Mouse (Mus musculus): ENCODE results near the gene Acap3. TPM values are rescaled to one million over a fixed set of nuclear protein-coding genes. Genes with fewer than 3 reads are reported as not detected.
A peak's percentile ranks its signal among the peaks of the same experiment; 100 is the strongest.

The Acap3 gene
- total and polyA plus RNA-seq, 2 experiments from 2014 or later, result 84.2 to 116 TPM

DNA sequence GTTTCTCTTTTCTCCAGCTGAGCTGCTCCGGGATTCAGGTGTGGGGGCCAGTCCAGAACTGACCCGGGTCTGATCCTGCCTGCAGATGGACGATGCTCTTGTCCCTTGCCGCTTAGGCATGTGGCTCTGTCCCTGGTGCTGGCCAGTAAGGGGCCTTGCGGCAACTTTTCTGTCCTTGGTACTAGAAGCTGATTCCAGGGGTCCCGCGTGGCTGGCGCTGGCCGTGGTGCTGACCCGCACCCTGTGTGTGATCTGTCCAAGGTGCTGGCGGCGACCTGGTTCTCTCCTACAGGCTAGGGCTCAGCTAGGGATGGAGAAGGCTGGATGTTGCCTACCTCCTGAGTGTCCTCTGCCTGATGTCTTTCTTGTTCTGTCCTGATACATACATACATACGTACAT is 32.3 kb upstream of the Acap3 start:
- no peak for DNase-seq

DNA sequence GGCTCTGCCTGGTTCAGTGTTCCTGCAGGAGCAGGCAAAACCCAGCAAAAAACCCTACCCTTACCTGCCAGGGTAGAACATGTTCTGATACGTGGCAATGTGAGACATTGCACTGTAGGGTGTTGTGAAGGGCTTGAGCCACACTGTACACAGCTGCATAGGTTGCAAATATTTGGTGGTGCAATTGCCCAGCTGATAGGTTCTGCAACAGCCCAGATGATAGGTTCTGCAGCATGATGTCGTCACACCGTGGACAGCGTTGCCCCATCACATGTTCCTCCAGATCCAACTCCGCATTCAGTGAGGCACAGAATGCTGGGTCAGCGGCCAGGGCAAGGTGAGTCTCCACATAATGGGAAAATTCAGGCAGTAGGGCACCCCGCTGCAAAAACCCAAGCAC is 29.8 kb upstream of the Acap3 start:
- DNase-seq (no peak), ATAC-seq (no peak)
- H3K4me1 ChIP-seq (ENCODE audit: insufficient read depth), result no peaks in the 10 kb centered on the region
- no peak overlapping the region for H3K4me2 ChIP-seq (ENCODE audit: low read depth)
- no peak overlapping the region for H3K4me3 ChIP-seq (ENCODE audit: low read depth, low read length)
- TF ChIP-seq CTCF (IDR thresholded peaks at IDR 0.05; ENCODE audit: low read depth), result no peak
- no peak overlapping the region for H3K9ac ChIP-seq
- WGBS, result 90% methylated on average over 7 of the region's 7 CpGs
- H3K27me3 ChIP-seq (ENCODE audit: insufficient read depth, low read length), result no peaks in the 10 kb centered on the region
- no peaks in the 10 kb centered on the region for H3K9me3 ChIP-seq (ENCODE audit: low read length)
- no peak overlapping the region for H3K27ac ChIP-seq (ENCODE audit: low read depth, low read length)
- peaks cover 76% of the 10 kb centered on the region for H3K36me3 ChIP-seq (ENCODE audit: insufficient read depth)

More for the DNA sequence above, 32.3 kb upstream of the Acap3 start:
- no peak overlapping the region for H3K9ac ChIP-seq
- H3K4me2 ChIP-seq (ENCODE audit: low read depth), result no peak overlapping the region
- no peaks in the 10 kb centered on the region for H3K9me3 ChIP-seq (ENCODE audit: low read length)
- no peak for TF ChIP-seq CTCF (IDR thresholded peaks at IDR 0.05; ENCODE audit: low read depth)
- H3K4me3 ChIP-seq (ENCODE audit: low read depth, low read length), result no peak overlapping the region
- no peaks in the 10 kb centered on the region for H3K4me1 ChIP-seq (ENCODE audit: insufficient read depth)
- no peaks in the 10 kb centered on the region for H3K27me3 ChIP-seq (ENCODE audit: insufficient read depth, low read length)
- no peak overlapping the region for H3K27ac ChIP-seq (ENCODE audit: low read depth, low read length)
- no peak for ATAC-seq
- 33% methylated on average over 13 of the region's 13 CpGs for WGBS
- H3K36me3 ChIP-seq (ENCODE audit: insufficient read depth), result peaks cover 82% of the 10 kb centered on the region

DNA sequence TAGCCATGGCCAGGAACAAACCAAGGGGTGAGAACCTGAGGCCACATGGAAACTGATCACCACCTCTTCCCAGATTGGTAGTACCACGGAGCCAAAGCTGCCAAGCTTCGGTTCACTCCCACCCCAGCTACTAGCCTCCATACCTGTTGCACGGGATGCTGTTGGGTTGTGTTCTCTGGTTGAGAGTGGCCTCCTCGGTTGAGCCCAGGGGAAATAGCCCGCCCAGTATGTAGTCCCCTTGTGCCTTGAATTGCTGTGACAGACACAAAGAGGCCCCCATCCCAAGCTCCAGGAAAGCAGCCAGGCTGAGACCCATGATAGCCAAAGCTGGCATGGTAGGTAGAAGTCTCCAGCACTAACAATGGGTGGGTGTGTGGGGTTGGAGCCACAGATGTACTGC is 28.6 kb upstream of the Acap3 start, which contains the start of gene Tas1r3:
TSS of gene Tas1r3 (minus strand) at position 362 of the 400 bp plus-strand sequence.
- Histone ChIP-seq H3K9ac (no peak within 1 kb of the TSS), H3K4me3 (ENCODE audit: low read depth, low read length) (no peak within 1 kb of the TSS), H3K36me3 (ENCODE audit: insufficient read depth) (peaks cover 64% of the 10 kb centered on the region), H3K4me1 (ENCODE audit: insufficient read depth) (no peaks in the 10 kb centered on the region), H3K4me2 (ENCODE audit: low read depth) (no peak within 1 kb of the TSS), H3K27ac (ENCODE audit: low read depth, low read length) (no peak within 1 kb of the TSS), H3K9me3 (ENCODE audit: low read length) (no peaks in the 10 kb centered on the region), H3K27me3 (ENCODE audit: insufficient read depth, low read length) (no peaks in the 10 kb centered on the region)
- no peak for TF ChIP-seq CTCF (IDR thresholded peaks at IDR 0.05; ENCODE audit: low read depth)
- no peak for DNase-seq
- ATAC-seq, result no peak
- WGBS, result 80% methylated on average over 5 of the region's 5 CpGs

DNA sequence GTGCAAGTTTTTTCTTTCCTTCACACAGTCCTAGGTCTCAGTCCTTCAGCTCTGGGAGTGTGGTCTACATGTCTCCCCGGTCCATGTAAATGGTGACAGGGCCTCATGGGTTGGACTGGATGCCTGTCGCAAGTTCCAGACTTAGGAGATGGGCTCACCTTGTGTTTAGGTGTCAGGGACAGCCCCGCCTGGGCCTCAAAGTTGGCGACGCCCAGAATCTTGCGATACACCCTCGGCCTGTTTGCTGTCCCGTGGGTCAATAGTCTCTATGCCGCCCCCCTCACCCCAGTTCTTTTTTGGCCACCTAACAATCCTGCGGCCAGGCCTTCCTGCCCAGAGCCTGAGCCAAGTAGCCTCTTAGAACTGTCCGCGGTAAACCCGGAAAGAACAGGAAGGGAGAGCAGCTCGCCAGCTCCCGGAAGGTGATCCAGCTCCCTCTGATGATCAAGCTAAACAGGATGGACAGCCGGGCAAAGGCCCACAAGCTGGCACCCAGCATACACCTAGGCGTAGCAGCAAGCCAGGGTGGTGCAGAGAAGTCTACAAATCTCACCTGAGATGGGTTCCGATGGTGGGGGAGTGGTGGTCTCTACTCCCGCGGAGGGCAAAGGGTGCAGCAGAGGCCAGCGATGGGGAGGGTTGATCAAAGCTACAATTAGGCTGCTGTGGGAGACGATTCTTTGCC is 22.9 kb upstream of the Acap3 start:
- Histone ChIP-seq H3K4me2 (ENCODE audit: low read depth) (peak overlapping the region; percentile 98), H3K27me3 (ENCODE audit: insufficient read depth, low read length) (no peaks in the 10 kb centered on the region), H3K36me3 (ENCODE audit: insufficient read depth) (peaks cover 32% of the 10 kb centered on the region), H3K4me1 (ENCODE audit: insufficient read depth) (peaks cover 10% of the 10 kb centered on the region), H3K27ac (ENCODE audit: low read depth, low read length) (0 out of 2 replicates have a peak overlapping the region, but pooled peaks have one; percentile 86), H3K9ac (peak overlapping the region; percentile 75), H3K9me3 (ENCODE audit: low read length) (no peaks in the 10 kb centered on the region), H3K4me3 (ENCODE audit: low read depth, low read length) (peak overlapping the region; percentile 79)
- TF ChIP-seq CTCF (IDR thresholded peaks at IDR 0.05; ENCODE audit: low read depth), result no peak
- ATAC-seq (no peak; the same call in none of the 2 replicates), DNase-seq (no peak)
- 10% methylated on average over 22 of the region's 22 CpGs for WGBS

DNA sequence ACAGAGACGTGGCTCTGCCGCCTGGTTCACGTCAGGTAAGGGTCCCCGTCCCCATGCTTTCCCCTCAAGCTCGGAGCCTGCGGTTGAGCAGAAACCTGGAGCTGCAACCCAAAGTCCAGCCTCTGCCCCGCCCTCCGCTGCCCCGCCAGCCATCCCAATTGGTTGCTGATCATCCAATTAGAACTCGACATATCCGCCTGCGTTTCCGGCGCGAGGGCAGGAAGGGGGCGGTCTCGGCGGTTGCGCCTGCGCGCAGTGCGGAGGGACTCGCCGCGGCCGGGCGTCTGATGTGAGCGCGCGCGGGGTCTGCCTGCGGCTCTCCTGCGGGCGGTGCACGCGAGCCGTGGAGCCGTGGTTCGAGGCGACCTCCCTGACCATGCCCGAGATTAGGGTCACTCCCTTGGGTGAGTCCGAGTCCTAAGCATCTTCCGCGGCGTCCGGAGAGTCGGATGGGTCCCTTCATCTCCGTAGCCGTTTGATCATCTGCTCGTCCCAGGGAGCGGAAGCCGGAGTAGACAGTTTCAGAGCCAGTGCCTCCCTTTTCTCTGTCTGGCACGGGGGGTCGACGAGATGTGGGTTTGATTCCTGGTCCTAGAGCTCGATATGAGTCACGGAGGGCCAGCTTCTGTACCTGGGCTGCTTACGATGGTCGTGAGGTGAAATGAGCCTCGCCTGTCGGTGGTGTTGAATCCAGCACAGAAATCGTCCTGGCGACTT is 22.1 kb upstream of the Acap3 start, which contains the start of the genes Cptp and Ints11:
TSS of gene Cptp (minus strand) at position 124 of the 717 bp plus-strand sequence.
TSS of gene Ints11 (plus strand) at position 230 of the 717 bp plus-strand sequence.
- peak within 1 kb of the TSS; percentile 79 for H3K4me3 ChIP-seq (ENCODE audit: low read depth, low read length)
- TF ChIP-seq CTCF (IDR thresholded peaks at IDR 0.05; ENCODE audit: low read depth), result peak; percentile 52
- WGBS, result under 1% methylated on average over 63 of the region's 63 CpGs
- peak within 1 kb of the TSS; percentile 75 for H3K9ac ChIP-seq
- H3K27ac ChIP-seq (ENCODE audit: low read depth, low read length), result peak within 1 kb of the TSS; percentile 86
- ATAC-seq, result peak; percentile 99
- peaks cover 10% of the 10 kb centered on the region for H3K4me1 ChIP-seq (ENCODE audit: insufficient read depth)
- no peaks in the 10 kb centered on the region for H3K9me3 ChIP-seq (ENCODE audit: low read length)
- peaks cover 38% of the 10 kb centered on the region for H3K36me3 ChIP-seq (ENCODE audit: insufficient read depth)
- H3K4me2 ChIP-seq (ENCODE audit: low read depth), result peak within 1 kb of the TSS; percentile 98
- peak; percentile 97 for DNase-seq
- H3K27me3 ChIP-seq (ENCODE audit: insufficient read depth, low read length), result no peaks in the 10 kb centered on the region

DNA sequence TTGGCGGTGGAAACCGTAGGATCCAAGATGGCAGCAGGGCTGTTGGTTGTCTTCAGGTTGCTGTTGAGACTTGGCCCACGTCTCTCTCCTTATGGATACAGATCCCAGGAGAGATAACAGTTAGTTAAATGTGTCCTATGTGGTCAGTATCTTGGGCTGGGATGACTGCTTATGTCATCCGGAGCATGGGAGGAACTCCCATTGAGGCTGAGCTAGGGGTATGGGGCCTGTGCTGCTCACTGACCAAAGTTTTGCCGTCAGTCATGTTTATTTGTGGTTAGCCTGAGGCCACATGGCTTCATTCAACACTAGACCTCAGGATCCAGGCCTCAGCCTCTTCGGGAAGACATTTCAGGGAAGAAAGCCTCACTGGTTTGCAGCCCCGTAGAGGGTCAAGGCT is 20.2 kb upstream of the Acap3 start:
- peaks cover 35% of the 10 kb centered on the region for H3K36me3 ChIP-seq (ENCODE audit: insufficient read depth)
- H3K27ac ChIP-seq (ENCODE audit: low read depth, low read length), result no peak overlapping the region
- H3K9ac ChIP-seq, result no peak overlapping the region
- peaks cover 10% of the 10 kb centered on the region for H3K4me1 ChIP-seq (ENCODE audit: insufficient read depth)
- WGBS, result 94% methylated on average over 7 of the region's 7 CpGs
- DNase-seq, result no peak
- no peaks in the 10 kb centered on the region for H3K27me3 ChIP-seq (ENCODE audit: insufficient read depth, low read length)
- H3K4me2 ChIP-seq (ENCODE audit: low read depth), result no peak overlapping the region
- TF ChIP-seq CTCF (IDR thresholded peaks at IDR 0.05; ENCODE audit: low read depth), result no peak
- ATAC-seq, result no peak
- no peaks in the 10 kb centered on the region for H3K9me3 ChIP-seq (ENCODE audit: low read length)
- H3K4me3 ChIP-seq (ENCODE audit: low read depth, low read length), result no peak overlapping the region

DNA sequence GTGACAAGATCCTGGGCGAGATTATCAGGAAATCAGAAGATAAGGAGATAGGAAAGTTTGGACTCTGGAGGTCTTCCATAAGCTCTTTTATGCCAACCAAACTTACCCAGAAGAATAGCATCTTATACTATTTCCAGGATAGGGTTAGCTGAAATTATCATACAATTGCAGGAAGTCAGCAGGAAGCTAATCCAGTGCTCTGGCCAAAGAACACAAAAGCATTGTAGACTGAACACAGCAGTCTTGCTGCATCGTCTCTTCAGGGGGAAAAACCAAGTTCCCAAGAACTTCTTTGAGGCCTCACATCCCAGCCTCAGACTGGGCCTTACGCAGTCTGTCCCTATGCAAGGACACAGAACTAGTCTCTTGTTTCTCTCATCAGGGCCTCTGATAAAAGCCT is 8.0 kb upstream of the Acap3 start:
- Histone ChIP-seq H3K9me3 (ENCODE audit: low read length) (no peaks in the 10 kb centered on the region), H3K27me3 (ENCODE audit: insufficient read depth, low read length) (no peaks in the 10 kb centered on the region), H3K27ac (ENCODE audit: low read depth, low read length) (no peak overlapping the region), H3K4me2 (ENCODE audit: low read depth) (no peak overlapping the region), H3K4me3 (ENCODE audit: low read depth, low read length) (no peak overlapping the region), H3K36me3 (ENCODE audit: insufficient read depth) (peaks cover 45% of the 10 kb centered on the region), H3K9ac (no peak overlapping the region), H3K4me1 (ENCODE audit: insufficient read depth) (no peaks in the 10 kb centered on the region)
- DNase-seq (no peak), ATAC-seq (no peak)
- no peak for TF ChIP-seq CTCF (IDR thresholded peaks at IDR 0.05; ENCODE audit: low read depth)
- WGBS, result 84% methylated on average over 3 of the region's 3 CpGs
